Mouse (Mus musculus) G1E (cell line): ENCODE measurements at regions not wholly inside any gene's neighbourhood (a gene's known extent, or its start where the extent isn't known, plus 50 kb on each side); places are given as distances from the start of the nearest gene placed in this dataset.

Source experiments
- ATAC-seq: 2 replicates; pipeline ENCODE4 v1.8.0; 2016; ENCODE audit warnings: mild to moderate bottlenecking; ENCODE audit not compliant: insufficient number of reproducible peaks, poor library complexity, low FRiP score, severe bottlenecking; ENCODE audit errors: extremely low read depth
- DNase-seq: peaks from one replicate; pipeline ENCODE4 v3.0.0; 2012; ENCODE audit warnings: low spot score
- H3K27me3 ChIP-seq: 2 replicates; pipeline ENCODE4 v1.6.1; 2012; ENCODE audit warnings: mild to moderate bottlenecking, low read length, inconsistent platforms; ENCODE audit not compliant: insufficient read depth
- H3K36me3 ChIP-seq: replicated peaks from 2 replicates; pipeline ENCODE3; 2012; ENCODE audit warnings: mild to moderate bottlenecking, inconsistent platforms
- H3K4me1 ChIP-seq: 2 replicates; pipeline ENCODE4 v1.6.1; 2012; ENCODE audit warnings: low read depth, low read length, inconsistent platforms, mixed read lengths; ENCODE audit not compliant: insufficient read depth
- H3K4me3 ChIP-seq: 2 replicates; pipeline ENCODE4 v1.5.1; 2012; ENCODE audit warnings: low read depth, mild to moderate bottlenecking, inconsistent platforms, low read length, moderate library complexity, mixed read lengths
- H3K9me3 ChIP-seq: replicated peaks from 2 replicates; pipeline ENCODE4 v1.6.1; 2012; ENCODE audit warnings: inconsistent platforms
- CTCF ChIP-seq: IDR thresholded peaks from 2 replicates; pipeline ENCODE4 v1.5.1; 2012; ENCODE audit warnings: low read depth, low read length, inconsistent platforms, mixed read lengths
- GATA1 ChIP-seq: IDR thresholded peaks from 2 replicates; pipeline ENCODE4 v1.6.1; 2012; ENCODE audit warnings: borderline replicate concordance, low read length, inconsistent platforms, mixed read lengths
- GATA2 ChIP-seq: IDR thresholded peaks from 2 replicates; pipeline ENCODE4 v1.6.1; 2012; ENCODE audit warnings: low read depth, low read length, inconsistent platforms, borderline replicate concordance
- POLR2AphosphoS5 ChIP-seq: IDR thresholded peaks from 2 replicates; pipeline ENCODE4 v1.6.1; 2012; ENCODE audit warnings: low read depth, low read length, inconsistent platforms; ENCODE audit not compliant: insufficient replicate concordance
- TAL1 ChIP-seq: conservative IDR thresholded peaks from 2 replicates; pipeline ENCODE4 v1.6.1; 2012; ENCODE audit warnings: low read depth, low read length, inconsistent platforms, mixed read lengths

DNA sequence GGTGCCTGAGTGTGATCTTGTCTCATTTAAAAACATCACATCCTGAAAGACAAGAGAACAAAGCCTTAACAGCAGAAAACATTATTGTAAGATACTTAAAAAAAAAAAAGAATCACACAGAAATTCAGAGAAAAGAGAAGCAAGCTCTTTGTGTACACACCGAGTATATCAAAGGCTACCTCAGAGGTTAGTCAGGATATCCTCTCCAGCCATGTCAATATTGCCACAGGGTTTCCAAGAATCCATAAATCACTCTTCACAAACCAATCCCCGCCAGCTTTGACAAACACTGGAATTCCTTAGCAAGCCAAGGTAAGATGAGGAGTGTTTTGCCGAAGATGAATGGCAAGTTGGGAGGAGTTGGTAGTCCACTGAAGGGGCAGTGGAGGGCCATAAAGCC is 311.3 kb upstream of the Ldb2 start:
- DNase-seq (no peak), ATAC-seq (no peak)
- Histone ChIP-seq H3K27me3 (no peaks in the 10 kb centered on the region), H3K4me3 (no peak overlapping the region), H3K9me3 (no peaks in the 10 kb centered on the region), H3K36me3 (no peaks in the 10 kb centered on the region), H3K4me1 (no peaks in the 10 kb centered on the region)
- TF ChIP-seq GATA2 (no peak), TAL1 (no peak), CTCF (no peak), POLR2AphosphoS5 (no peak), GATA1 (no peak)

DNA sequence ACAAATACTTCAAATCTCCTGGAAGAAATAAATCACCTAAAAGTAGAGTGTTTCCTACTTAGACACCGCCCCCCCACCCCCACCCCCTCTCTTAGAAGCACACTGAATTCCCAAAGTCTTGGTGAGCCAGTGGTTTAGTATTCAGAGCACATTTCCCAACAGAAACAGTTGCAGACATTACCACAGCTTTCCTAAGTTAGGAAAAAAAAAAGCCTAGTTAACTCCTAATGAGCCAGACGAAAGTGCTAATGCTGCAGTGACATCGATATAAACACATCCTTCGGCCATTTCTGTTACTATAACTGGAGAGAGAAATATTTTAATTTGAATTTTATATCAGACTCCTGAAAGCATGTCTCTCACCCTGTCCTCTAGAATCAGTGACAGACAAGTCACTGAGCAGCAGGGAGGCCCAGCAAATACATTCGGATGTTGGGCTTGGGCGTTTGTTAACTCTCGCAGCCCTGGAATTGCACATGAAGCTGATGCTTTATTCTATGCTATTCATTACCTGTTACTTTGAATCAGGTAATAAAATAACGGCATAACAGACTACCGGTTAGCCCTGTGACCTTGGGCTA is 305.8 kb upstream of the Ldb2 start:
- no peak for ATAC-seq
- no peak overlapping the region for H3K4me3 ChIP-seq
- TF ChIP-seq TAL1 (no peak), GATA2 (no peak), GATA1 (no peak), CTCF (no peak), POLR2AphosphoS5 (no peak)
- no peaks in the 10 kb centered on the region for H3K9me3 ChIP-seq
- no peaks in the 10 kb centered on the region for H3K36me3 ChIP-seq
- H3K27me3 ChIP-seq, result no peaks in the 10 kb centered on the region
- no peaks in the 10 kb centered on the region for H3K4me1 ChIP-seq
- no peak for DNase-seq

DNA sequence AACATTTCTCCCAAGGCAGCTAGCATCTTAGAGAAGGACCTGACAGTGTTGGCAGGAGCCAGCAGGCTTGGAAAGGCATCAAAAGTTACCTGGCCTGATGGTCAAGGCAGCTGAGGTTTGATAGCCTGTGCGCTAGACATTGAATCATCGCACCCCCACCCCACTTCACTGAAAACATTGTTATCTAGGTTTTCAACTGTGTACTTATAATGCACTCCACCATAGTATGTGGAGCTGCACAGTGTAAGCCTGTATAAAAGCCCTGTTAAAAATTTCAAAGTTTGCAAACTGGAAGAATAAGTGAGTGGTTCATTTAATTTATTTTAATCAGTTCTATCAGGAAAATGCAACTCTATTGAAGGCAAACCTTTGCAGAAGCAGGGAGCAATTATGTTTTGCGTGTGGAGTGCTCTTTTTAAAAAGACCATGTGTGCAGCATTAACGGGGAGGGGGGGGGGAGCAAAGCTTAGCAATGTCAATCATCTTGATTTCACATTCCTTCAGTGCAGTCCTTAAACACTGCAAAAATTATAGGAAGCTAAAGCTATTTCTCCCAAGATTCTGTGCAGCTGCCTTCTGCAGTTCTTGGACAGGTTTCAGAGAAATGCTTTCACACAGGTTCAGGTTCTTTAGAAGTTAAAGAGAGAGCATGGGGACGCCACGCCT is 304.4 kb upstream of the Ldb2 start:
- Histone ChIP-seq H3K36me3 (no peaks in the 10 kb centered on the region), H3K27me3 (no peaks in the 10 kb centered on the region), H3K9me3 (no peaks in the 10 kb centered on the region), H3K4me1 (no peaks in the 10 kb centered on the region), H3K4me3 (no peak overlapping the region)
- ATAC-seq, result no peak
- TF ChIP-seq POLR2AphosphoS5 (no peak), TAL1 (no peak), GATA2 (no peak), CTCF (no peak), GATA1 (no peak)
- DNase-seq, result no peak

DNA sequence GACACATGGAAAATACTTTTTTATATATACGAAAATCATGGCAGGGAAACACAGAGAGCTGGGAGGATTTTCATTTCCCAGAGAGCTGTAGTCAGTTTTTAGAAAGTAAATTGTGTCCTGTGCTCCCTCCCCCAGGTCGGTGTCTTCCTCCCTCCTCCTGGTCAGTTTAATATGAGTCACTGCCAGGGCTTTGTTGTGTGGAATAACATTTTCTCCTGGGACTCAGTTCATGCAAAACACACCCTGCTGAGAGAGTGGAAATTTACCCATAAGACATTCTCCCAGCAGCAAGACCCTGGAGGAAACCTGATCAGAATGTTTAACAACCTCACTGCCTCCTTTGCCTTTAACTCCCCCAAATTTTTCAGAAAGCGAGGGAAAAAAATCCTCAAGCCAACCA is 303.2 kb upstream of the Ldb2 start:
- ATAC-seq (no peak), DNase-seq (no peak)
- H3K4me3 ChIP-seq, result no peak overlapping the region
- no peaks in the 10 kb centered on the region for H3K9me3 ChIP-seq
- no peak for TF ChIP-seq GATA1
- no peak for TF ChIP-seq POLR2AphosphoS5
- TF ChIP-seq GATA2, result no peak
- no peak for TF ChIP-seq CTCF
- no peak for TF ChIP-seq TAL1
- H3K4me1 ChIP-seq, result no peaks in the 10 kb centered on the region
- H3K27me3 ChIP-seq, result peaks cover 2% of the 10 kb centered on the region; the same call in 1 of the 2 replicates
- no peaks in the 10 kb centered on the region for H3K36me3 ChIP-seq

DNA sequence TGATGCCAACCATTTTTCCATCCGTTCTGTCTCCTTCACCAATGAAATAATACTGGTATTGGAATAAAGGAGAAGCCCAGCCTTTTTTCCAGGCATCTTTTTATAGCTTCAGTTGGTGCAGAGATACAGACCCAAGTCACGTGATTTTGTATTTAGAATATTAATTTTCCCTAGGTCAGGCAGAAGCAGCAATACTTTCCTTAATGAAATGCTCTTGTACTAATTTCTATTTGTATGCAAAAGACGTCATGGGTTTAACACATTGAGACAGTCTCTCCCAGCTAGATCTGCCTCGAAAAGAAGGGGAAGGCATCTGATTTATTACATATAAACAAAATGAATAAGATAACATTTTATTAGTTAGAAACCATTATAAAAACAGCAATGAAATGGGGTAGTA is 302.3 kb upstream of the Ldb2 start:
- no peaks in the 10 kb centered on the region for H3K9me3 ChIP-seq
- H3K4me1 ChIP-seq, result no peaks in the 10 kb centered on the region
- ATAC-seq, result no peak
- no peak overlapping the region for H3K4me3 ChIP-seq
- TF ChIP-seq POLR2AphosphoS5 (no peak), GATA1 (no peak), CTCF (no peak), GATA2 (no peak), TAL1 (no peak)
- no peaks in the 10 kb centered on the region for H3K36me3 ChIP-seq
- no peak for DNase-seq
- peaks cover 2% of the 10 kb centered on the region; the same call in 1 of the 2 replicates for H3K27me3 ChIP-seq

DNA sequence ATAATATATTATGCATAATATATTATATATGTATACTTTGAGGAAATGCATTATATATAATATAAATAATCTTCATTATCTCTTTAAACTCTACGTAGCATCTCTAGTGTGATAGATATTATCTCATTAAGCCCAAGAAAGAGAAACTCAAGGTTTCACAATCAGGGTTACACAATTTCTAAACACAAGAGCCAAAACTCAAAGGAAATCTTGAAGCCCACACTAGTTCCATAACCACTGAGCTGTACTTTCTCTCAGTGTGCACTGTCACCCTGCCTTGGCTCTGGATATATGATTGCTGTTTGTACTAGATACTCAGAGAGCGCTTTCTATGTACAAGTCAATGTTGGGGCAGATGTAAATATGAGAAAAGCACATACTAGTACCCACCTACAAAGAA is 299.6 kb upstream of the Ldb2 start:
- Histone ChIP-seq H3K9me3 (no peaks in the 10 kb centered on the region), H3K27me3 (peaks cover 2% of the 10 kb centered on the region; the same call in 1 of the 2 replicates), H3K4me1 (no peaks in the 10 kb centered on the region), H3K4me3 (no peak overlapping the region), H3K36me3 (no peaks in the 10 kb centered on the region)
- TF ChIP-seq POLR2AphosphoS5 (no peak), CTCF (no peak), TAL1 (no peak), GATA2 (no peak), GATA1 (no peak)
- DNase-seq (no peak), ATAC-seq (no peak)
